Mouse (Mus musculus): Measurements from ENCODE around the gene Ydjc.

GRCm38 (mm10) chr16:17124871-17125520 lies 19.4 kb upstream of the Ydjc start, which contains the start of gene 2610318N02Rik:
- TF ChIP-seq CTCF (IDR thresholded peaks at IDR 0.05; ENCODE audit: borderline replicate concordance, control insufficient read depth, extremely low read depth, insufficient read depth, low read length, poor library complexity), result no peak
- peak; percentile 61 for TF ChIP-seq POLR2A (IDR thresholded peaks at IDR 0.05; ENCODE audit: control insufficient read depth, extremely low read depth, insufficient read depth, low read length, poor library complexity)
